Mouse (Mus musculus) hindlimb bud, embryonic 11.5 days (tissue): ENCODE measurements around the gene Daam2.

Experiments used
- DNase-seq: peaks from one replicate; pipeline ENCODE4 v3.0.0-alpha.2; 2012; ENCODE audit warnings: low read depth, low spot score; ENCODE audit errors: extremely low spot score

The Daam2 gene

GRCm38 (mm10) chr17:49434236-49434635, 129.9 kb downstream of the Daam2 start:
- no peak for DNase-seq

- no peak for DNase-seq
Measured at GRCm38 (mm10) chr17:49433071-49433470, 131.1 kb downstream of the Daam2 start.

GRCm38 (mm10) chr17:49432071-49432711, 132.0 kb downstream of the Daam2 start:
- no peak for DNase-seq

- DNase-seq: no peak
Measured at GRCm38 (mm10) chr17:49431176-49431575, 133.0 kb downstream of the Daam2 start.

GRCm38 (mm10) chr17:49430136-49430535, 134.0 kb downstream of the Daam2 start:
- no peak for DNase-seq

- no peak for DNase-seq
Measured at GRCm38 (mm10) chr17:49429471-49430129, 134.5 kb downstream of the Daam2 start.

GRCm38 (mm10) chr17:49428751-49429415, 135.3 kb downstream of the Daam2 start:
- no peak for DNase-seq

- peak; percentile 80 for DNase-seq
Measured at GRCm38 (mm10) chr17:49428239-49428688, 135.9 kb downstream of the Daam2 start, which contains the start of gene Mocs1. Gene Mocs1, plus strand, starts transcription at chr17:49428362.

GRCm38 (mm10) chr17:49427631-49428238, 136.4 kb downstream of the Daam2 start:
- DNase-seq: no peak

GRCm38 (mm10) chr17:49423872-49424271, 140.3 kb downstream of the Daam2 start:
- no peak for DNase-seq

- no peak for DNase-seq
Measured at GRCm38 (mm10) chr17:49423067-49423325, 141.1 kb downstream of the Daam2 start.

GRCm38 (mm10) chr17:49422286-49423066, 141.7 kb downstream of the Daam2 start:
- DNase-seq: no peak

- no peak for DNase-seq
Measured at GRCm38 (mm10) chr17:49419813-49420212, 144.3 kb downstream of the Daam2 start.

- DNase-seq: no peak
Measured at GRCm38 (mm10) chr17:49416228-49416627, 147.9 kb downstream of the Daam2 start.

- no peak for DNase-seq
Measured at GRCm38 (mm10) chr17:49413554-49413953, 150.6 kb downstream of the Daam2 start.

GRCm38 (mm10) chr17:49412974-49413373, 151.2 kb downstream of the Daam2 start:
- no peak for DNase-seq
